Mouse (Mus musculus) small intestine, adult 2 months (tissue): ENCODE data around the gene Elane.

Experiments used
- CTCF ChIP-seq: fragments of 200-500 bp; IDR thresholded peaks from 2 replicates; pipeline ENCODE4 v1.5.1; 2012; ENCODE audit warnings: low read depth, mild to moderate bottlenecking, control low read depth, inconsistent platforms, low read length, moderate library complexity, mixed read lengths; ENCODE audit not compliant: insufficient replicate concordance, insufficient read length; ENCODE audit errors: extremely low read depth
- POLR2A ChIP-seq: fragments of 200-500 bp; IDR thresholded peaks from 2 replicates; pipeline ENCODE4 v1.6.1; 2012; ENCODE audit warnings: low read depth, mild to moderate bottlenecking, control low read depth, inconsistent platforms, low read length, moderate library complexity

GRCm38 (mm10) chr10:79871845-79872244 lies 14.2 kb upstream of the Elane start:
- TF ChIP-seq POLR2A (no peak), CTCF (no peak)
